Mouse (Mus musculus) spleen, adult 2 months (tissue): ENCODE results near the gene Myt1l.

Experiments
- CTCF ChIP-seq: fragments of 200-500 bp; IDR thresholded peaks from 2 replicates; pipeline ENCODE4 v1.5.1; 2011; ENCODE audit warnings: mild to moderate bottlenecking, inconsistent platforms; ENCODE audit not compliant: insufficient read depth, insufficient read length, insufficient replicate concordance; ENCODE audit errors: extremely low read depth
- POLR2A ChIP-seq: fragments of 200-500 bp; IDR thresholded peaks from 2 replicates; pipeline ENCODE4 v1.6.1; 2011; ENCODE audit warnings: low read depth, low read length, inconsistent platforms

- TF ChIP-seq POLR2A (no peak), CTCF (no peak)
Observed at GRCm38 (mm10) chr12:29604659-29605058, 76.5 kb downstream of the Myt1l start.
